Mouse (Mus musculus): ENCODE results near the gene Smad1. TPM values are rescaled to one million over a fixed set of nuclear protein-coding genes. Genes with fewer than 3 reads are reported as not detected.

The Smad1 gene
- polyA plus RNA-seq, 1 experiment from 2014 or later: 63.7 TPM

Other genes with a start within 250 kb of the Smad1 start
- not detected in 2 replicates for gene 1700011L22Rik, start 150.9 kb downstream of the Smad1 start, polyA plus RNA-seq (2016; fragmentation: Nextera tagmentation; extraction: Ambion mirVana)
- gene Mmaa, start 104.6 kb downstream of the Smad1 start, polyA plus RNA-seq (2016; fragmentation: Nextera tagmentation; extraction: Ambion mirVana): 16.8 and 17.5 TPM in 2 replicates
- 24.8 and 25.7 TPM in 2 replicates for gene Otud4, start 240.1 kb upstream of the Smad1 start, polyA plus RNA-seq (2016; fragmentation: Nextera tagmentation; extraction: Ambion mirVana)

All from forebrain, embryonic 12.5 days (tissue).